Mouse (Mus musculus): Measurements from ENCODE around the gene Cpped1.

GRCm38 (mm10) chr16:11940477-11940876, 31.2 kb upstream of the Cpped1 start:
- TF ChIP-seq CTCF (conservative IDR thresholded peaks at IDR 0.05 in 1 of 2, IDR thresholded peaks at IDR 0.05 in 1 of 2; ENCODE audit: low read depth in 2 of 2, low read length in 2 of 2), result peak; percentile 89 to 97
- TF ChIP-seq ELF1 (IDR thresholded peaks at IDR 0.05; ENCODE audit: low read depth, low read length), result no peak
- no peak for TF ChIP-seq POLR2A (IDR thresholded peaks at IDR 0.05; ENCODE audit: low read depth, low read length)
- no peak for TF ChIP-seq TBP (conservative IDR thresholded peaks at IDR 0.05; ENCODE audit: low read depth, low read length)
- no peak for TF ChIP-seq ZC3H11A (IDR thresholded peaks at IDR 0.05; ENCODE audit: low read depth, low read length)

Measured in CH12.LX (cell line).